Mouse (Mus musculus) urinary bladder, adult 2 months (tissue): ENCODE data around the gene Tmem218. TPM values are rescaled to one million over a fixed set of nuclear protein-coding genes. Genes with fewer than 3 reads are reported as not detected.
A peak's percentile ranks its signal among the peaks of the same experiment; 100 is the strongest.

Source experiments
- DNase-seq: peaks from one replicate; pipeline ENCODE4 v3.0.0; 2022; ENCODE audit warnings: low spot score
- polyA plus RNA-seq: library from polyadenylated mRNA; depleted of rRNA; stranded (reverse); fragments of >200 nt; gene quantifications from 2 replicates; pipeline ENCODE4 v1.2.3, GENCODE M21; 2012; rRNA removed

Gene Tmem218
- 4.4 and 5.3 TPM in 2 replicates for polyA plus RNA-seq

DNA sequence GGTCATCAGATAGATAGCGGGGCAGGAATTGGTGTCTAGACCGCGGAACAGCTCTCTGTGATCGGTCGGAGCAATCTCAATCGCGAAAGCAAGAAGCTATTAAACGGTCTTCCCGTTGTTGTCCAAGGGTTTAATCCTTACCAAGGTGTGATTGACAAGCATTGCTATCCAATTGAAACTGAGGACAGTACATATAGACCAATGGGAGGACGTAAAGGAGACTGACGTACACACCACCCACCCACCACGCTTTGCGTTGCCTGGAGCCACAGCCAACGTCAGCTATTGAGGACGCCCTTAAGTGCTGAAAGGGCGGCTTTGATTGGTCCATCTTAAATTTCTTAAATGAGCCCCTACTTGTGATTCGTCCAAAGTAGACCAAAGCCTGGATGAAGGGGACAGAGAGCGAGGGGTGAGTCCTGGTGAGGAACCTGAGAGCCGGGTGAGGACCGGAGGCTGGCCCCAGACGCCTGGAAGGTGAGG lies at the start of gene Tmem218:
Tmem218 (plus strand) TSS at position 295 of the 483 bp plus-strand sequence.
- DNase-seq: peak; percentile 63

DNA sequence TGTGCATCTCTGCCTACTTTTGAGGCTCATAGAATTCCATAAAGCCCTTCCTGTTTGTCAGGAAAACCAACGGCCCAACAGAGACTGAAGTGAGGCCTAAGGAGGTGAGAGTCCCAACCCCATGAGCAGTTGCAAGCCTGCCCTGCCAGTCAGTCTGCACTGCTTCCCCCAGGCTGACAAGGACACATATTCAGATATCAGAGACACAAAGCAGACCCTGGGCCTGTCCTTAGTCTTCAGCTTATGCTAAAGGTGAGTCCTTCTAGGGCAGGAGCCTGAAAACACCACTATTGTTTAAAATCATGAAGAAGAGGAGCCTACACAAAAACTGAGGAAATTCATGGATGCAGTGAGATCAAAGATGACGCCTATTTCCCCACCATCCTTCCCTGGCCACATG lies 47.3 kb upstream of the Tmem218 start:
- DNase-seq: no peak

DNA sequence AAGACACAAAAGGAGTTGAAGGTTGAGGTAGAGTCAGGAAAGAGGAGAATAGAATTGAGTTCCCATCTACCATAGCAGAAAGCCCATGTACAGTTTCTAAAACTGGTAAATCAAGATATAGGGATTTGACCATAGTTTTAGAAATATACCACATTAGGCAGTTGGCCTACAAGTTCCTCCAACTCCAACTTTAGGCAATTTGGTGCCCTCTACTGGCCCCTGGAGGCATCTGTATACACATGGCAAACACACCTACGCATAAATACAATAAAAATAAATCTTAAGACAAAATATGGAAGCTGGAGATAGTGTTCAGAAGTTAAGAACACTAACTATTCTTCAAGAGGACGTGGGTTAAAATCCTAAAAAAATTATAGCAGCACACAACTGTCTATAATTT lies 41.1 kb upstream of the Tmem218 start:
- no peak for DNase-seq

DNA sequence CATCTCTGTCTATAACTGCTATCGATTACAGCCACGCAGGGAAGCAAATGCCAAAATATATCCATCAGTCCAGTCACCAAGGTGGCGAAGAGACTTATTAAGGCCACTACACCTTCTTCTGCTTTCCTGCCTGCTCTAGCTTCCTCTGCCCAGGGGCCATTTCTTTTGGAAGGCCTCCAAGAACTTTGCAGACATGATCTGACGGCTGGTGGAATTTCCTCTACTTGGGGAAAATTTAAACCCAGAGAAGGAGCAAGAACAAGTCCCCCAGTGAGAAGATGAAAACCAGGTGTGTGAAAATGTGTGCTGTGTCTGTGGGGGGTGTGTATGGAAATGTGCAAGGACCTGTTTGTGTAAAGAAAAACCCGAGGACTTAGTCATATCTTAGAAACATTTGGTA lies 34.6 kb upstream of the Tmem218 start:
- no peak for DNase-seq

DNA sequence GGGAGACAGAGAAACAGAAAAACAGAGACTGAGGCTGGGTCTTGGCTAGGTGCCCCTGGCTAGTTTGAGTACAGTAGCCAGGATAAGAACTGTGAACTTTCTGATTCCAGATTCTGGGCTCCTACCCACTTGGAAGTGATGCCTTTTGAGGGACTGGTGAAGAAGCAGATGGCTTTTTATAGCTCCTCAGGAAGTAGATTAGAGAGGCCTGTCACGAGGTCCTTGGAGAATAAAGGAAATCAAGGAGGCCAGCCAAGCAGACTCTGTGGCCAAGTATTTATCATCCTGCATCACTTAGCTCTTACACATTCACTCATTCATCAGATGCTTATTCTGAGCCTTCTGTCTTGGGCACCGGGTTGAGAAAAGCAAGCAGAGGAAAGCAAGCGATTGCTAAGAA lies 32.0 kb upstream of the Tmem218 start:
- DNase-seq: no peak

DNA sequence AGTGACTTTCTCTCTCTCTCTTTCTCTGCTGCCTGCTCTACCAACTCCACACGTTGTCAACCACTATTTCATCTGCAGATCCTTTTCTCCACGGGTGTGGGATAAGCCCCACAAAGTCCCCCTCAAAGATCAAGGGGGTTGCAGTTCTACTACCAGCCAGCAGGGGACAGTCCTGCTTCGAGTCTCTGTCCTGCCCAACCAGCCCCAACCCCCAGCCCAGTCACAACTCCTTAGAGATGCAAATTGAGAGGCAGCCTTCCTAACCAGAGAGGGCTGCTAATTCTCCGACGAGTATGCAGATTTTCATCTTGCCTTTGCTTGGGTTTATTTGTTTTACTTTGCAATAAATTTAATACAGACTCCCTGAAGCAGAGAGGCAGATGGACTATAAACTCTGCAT lies 30.9 kb upstream of the Tmem218 start:
- DNase-seq: no peak

DNA sequence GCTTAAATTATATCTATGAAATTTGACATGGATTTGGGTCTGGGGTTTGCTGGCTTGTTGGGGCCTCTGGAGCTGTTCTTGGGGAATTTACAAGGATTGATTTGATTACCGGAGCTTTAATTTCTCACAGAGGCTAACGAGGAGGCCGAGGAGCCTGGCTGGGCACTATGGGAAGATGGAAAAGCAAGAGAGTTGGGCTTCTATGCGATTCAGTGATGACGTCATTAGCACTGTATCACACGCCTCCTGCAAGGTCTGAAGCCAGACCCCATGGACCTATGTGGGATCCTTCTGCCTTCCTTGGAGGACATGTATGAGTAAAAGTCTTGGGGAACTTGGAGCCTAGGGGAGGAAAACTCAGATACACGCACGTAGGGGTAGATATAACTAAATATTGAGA lies 30.5 kb upstream of the Tmem218 start:
- DNase-seq: no peak

DNA sequence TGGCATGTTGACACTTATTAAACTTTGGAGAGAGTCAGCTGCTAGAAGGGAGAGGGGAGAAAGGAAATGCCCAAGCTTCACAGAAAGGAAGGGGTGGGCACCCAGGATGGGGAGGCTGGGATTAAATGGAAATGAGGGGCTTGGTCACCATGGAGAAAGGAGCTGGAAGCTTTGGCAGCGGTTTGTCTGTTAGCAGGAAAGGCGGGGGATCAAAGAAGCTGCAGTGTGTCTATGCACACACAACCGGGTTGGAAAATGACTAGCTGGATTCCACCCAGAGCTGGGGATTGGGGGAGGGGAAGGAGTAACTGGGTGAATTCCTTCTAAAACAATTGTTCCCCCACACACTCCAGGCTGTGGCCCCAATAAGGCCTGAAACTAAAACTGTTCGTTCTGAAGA lies 29.1 kb upstream of the Tmem218 start:
- no peak for DNase-seq

DNA sequence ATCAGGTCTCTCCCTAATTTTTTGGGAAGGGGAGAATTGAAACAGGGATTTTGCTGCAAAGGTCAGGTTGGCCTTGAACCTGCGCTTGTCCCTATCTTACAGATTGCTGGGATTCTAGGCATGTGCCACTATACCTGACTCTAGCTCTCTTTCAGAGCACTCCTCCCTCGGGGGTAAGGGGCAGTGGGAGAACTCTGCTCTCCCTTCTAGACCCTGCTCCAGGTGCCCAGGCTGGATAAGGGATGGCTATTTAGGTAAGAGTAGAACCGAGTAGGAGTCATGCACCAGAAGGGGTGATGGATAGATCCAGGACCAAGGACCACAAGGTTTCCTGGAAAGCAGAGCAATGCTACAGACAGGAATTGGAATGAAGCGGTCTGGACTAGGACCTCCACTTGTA lies 28.4 kb upstream of the Tmem218 start:
- DNase-seq: no peak

DNA sequence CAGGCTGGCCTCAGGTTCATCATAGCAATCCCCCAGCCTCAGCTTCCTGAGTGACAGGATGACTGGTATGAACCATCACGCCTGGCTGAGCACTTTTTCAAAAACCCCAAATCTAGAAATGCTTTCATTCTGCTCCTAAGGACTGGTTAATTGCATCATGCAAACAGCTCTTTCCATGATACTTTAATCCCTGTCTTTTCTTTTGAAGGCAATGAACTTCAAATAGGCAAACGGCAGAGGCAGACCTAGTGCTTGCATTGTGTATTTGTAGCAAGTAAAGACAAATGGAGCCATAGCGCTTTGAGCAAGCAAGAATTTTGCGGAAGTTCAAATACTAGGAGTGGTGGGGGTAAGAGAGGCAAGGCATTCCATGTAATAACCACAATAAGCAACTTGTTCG lies 26.4 kb upstream of the Tmem218 start:
- no peak for DNase-seq

DNA sequence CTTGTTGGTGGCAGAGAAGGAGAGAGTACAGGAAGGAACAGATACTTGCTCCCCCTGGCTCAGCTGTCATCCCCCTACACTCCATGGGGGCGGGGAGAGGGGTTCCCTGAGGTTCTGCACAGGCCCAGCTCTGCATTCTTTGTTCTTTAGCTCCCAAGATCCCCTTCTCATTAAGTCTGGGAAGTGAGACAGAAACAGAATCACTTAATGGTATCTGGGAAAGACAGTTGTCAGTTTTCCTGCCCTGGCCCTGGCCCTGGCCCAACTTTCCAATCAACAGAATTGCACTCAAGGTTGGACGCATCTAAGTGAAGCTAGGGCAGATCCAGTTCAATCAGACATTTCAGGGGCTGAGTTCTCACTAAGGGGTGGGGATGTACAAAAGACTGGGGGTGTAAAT lies 24.8 kb upstream of the Tmem218 start:
- no peak for DNase-seq

DNA sequence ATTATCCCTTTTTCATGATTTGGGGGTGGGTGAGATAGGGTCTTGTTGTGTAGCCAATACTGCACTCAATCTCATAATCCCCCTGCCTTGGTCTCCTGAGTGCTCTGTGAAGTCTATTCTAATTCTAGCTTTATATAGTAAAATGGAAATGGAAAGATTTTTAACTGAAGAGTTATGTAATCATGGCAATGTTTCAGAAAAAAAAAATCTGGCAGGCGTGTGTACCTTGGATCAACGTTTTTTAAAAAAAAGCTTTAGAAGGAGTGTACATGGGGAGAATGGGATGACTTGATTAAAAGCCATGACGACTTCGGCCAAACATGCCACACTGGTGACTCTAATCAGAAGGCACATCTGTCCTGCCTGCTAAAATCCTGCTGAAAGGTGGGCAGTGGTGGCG lies 20.6 kb upstream of the Tmem218 start:
- DNase-seq: no peak

DNA sequence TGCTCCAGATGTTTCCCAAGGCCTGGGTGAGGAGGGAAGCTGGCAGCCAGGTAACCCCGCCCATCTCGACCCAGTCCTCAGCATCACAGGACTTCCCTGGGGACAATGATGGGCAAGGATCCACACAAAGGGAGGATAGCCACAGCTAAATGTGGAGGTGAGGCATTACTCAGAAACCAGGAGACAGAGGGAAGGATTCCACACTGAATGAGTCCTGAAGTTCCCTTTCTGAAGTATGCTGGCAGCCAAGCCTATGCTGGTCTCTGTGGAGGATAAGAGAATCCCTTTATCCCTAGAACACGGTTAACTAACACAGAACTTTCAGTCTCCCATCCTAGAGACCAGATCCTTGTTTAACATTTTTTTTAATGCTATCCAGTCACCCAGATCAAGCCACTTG lies 20.0 kb upstream of the Tmem218 start:
- DNase-seq: no peak

DNA sequence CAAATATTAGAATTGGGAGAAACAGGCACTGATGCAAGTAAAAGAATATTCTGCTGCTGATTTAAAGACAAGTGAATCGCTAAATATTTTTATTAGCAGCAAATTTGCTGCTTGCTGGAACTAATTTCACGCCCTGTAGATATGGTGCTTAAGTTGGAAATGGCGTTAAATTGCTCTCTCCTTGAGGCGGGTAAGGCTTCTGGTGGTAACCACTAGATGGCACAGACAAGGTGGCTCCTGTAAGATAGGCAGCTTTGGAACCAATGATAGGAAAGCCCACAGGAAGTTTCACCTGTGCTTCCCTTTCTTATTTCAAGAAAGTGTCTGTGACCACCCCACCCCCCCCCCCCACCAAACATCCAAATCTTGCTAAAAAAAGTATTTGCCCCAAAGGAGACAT lies 11.0 kb upstream of the Tmem218 start:
- DNase-seq: no peak

DNA sequence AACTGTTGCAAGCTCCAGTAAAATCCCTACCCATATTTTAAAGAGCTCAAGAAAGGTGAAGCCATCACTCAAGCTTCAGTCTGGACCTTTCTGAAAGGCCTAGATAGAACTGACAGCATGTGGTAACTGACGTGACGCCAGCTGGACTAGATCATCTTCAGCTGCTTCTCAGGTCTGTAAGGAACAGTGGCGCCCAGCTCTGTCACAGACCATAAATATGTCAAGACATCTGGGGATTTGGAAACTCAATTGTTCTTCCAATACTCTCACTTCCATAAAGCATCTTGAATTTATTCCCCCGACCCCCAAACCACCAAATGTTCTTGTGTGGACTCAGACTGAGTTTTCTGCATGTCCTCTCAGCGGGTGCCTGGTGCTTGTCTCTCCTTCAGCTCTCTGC lies 7.6 kb upstream of the Tmem218 start:
- no peak for DNase-seq

DNA sequence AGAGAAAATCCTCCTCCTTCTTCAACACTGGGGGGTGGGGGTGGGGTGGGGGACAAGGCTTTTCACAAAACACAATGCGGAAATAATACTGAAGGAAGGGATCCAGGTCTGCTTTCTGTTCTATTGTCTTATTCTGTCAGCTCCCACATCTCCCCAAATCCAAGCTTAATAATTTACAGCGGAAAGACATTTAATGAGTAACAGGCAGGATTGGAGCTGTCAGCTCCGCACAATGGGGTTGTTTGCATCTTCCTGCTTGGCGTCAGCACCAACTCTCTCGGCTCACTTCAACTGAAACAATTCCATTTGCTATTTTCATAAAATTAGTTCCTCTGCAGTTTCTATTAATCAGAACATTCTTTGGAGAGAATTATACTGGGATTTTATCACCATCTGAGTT lies 4.1 kb upstream of the Tmem218 start:
- DNase-seq: no peak

DNA sequence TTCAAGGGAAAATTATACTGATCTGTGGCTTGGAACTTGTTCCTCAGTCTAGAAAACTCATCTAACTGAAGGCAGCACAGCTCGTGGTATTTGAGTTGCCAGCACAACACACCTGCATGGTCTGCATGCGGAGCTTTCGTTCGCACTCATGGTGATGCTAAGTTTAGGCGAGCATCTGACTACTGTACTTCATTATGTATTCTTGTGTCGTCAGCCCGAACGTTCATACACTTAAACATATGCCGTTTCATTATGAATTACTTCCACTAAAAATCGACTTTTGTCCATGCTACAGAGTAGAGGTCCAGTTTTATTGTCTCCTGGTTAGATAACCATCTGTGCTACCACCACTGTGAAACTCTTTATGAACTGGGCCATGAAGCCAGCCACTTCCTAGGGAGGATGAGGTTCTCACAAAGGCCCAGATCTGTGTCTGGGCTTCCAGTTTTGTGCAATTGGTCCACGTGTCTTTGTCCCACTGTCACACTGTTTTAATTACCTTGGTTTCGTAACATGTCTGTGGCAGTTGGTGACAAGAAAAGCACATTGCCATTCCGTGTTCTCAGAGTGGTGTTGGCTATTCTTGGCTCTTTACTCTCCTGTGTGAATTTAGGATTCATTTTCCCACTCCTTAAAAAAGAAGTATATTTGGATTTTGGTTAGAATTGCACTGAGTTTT lies 5.2 kb downstream of the Tmem218 start:
- DNase-seq: no peak

DNA sequence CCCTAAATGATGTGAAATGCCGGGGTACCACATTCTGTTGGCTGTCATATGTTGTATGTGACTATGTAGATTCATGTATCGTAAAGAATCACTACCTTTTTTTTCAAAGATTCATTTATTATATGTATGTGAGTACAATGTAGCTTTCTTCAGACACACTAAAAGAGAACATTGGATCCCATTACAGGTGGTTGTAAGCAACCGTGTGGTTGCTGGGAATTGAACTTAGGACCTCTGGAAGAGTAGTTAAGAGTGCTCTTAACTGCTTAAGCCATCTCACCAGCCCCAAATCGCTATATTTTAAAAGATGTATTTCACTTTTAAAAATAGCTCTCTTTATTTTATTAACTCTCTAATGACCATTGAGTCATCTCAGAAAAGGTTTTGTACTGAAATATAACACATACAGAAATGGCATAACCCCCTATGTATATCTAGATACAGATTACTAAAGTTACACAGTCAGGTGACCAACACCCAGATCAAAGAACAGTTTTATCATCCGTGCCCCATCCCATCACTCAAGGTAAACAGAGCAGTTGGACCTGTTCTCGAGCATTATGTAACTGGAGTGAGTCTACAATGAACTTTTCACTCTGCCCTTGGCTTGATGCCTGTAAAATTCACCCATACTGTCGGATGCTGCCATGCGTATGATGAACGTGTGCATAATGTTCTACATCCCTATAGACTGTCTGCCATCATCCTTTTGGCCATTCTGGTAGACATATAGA lies 6.5 kb downstream of the Tmem218 start:
- DNase-seq: no peak

DNA sequence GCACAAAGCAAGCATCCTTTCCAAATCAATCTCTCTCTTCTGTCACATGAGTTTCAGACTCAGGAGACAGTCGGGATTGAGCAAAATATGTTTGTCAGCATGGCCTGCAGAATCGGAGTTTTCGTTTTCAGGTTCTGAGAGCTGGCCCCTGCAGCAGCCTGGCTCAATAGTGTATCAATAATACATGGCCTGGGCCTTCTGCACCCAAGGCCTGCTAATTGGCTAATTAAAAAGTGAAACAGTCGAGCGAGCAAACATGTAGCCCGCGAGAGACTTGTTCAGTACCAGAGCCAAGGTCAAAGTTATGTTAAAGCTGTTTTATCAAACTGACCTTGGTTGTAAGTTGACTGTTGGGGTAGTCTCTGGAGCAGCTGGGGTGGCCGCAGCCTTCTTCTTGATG lies 12.7 kb downstream of the Tmem218 start:
- DNase-seq: no peak

DNA sequence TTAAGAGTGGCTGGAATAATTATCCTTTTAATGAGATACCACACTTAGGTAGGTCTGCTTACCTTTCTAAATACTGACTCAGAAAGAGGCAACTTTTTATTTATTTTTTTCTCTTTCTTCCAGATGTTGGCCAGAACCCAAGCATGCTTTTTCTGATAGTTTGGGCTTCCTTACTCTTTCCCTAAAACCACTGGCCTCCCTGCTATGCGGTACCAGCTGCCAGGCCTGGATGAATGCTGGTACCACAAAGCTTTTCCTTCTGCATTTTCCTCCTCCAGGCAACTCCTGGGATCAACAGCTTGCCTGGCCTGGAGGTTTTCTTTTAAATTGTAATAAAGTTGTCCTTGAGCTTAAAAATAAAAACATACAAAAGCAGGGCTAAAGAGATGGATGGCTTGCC lies 17.6 kb downstream of the Tmem218 start:
- no peak for DNase-seq

DNA sequence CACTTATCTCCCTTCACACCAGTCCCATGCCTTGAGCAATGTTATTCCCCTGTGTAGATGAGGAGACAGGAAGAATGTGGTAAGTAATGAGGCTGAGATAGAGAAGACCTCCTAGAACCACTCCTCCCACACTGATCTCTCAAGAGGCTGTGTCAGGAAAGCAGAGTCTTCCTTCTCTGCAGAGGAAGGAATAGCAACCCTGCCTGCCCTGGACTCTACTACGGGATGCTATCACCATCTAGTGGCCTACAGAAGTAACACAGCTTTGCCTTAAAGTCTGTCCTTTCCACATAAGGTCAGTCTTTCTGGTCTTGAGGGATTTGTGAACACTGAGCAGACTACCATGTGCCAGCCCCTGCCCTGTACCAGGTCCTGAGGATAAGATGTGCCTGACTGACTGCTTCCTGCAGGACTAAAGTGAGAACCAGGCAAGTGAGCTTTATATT lies 21.9 kb downstream of the Tmem218 start:
- no peak for DNase-seq

DNA sequence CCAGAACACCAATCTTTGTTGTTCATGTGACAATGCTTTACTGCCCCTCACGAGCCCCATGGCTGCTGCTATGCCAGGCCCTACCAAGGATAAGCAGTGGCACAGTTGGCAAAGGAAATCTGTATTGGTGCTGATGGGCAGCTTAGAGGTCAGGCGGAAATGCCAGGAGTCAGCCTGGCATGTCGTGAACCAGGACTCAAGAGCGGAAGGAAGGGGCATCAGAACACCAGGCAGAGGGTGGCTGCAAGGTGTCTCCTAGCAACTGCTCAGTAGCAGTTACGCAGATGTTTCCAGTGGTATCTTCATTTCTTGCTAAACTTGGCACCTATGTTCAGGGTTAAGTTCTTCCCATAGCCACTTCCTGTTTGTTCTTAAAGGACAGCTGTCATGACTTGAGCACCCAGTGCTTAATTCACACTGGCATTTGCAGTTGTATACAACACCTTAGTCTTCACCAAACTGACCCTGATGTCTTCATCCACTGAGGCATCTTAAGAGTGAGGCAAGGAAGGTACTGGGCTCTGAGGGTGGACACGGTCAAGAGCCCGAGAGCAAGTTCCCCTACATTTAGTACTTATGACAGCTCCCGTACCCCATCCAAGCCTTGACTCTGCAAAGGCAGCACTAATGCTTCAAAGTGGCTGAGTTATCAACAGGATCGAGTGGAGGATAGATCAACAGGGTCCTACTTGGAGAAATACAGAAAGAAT lies 22.6 kb downstream of the Tmem218 start:
- no peak for DNase-seq
